Mouse (Mus musculus) CD4-positive naive resting alpha-beta T cell, adult 76 days (primary cell): Measurements from ENCODE around the gene Gm21488. TPM values are rescaled to one million over a fixed set of nuclear protein-coding genes. Genes with fewer than 3 reads are reported as not detected.

Experiments used
- total RNA-seq: library from RNA; stranded (reverse); gene quantifications from one replicate; pipeline ENCODE4 v1.2.4, GENCODE M21; 2023

Gm21488 gene
- not detected for total RNA-seq

GRCm38 (mm10) chrY:27521820-27522219, at the start of gene Gm21488:
Gene Gm21488 (minus strand): TSS chrY:27521920.

